Mouse (Mus musculus): ENCODE data around the gene Tac4.

Tac4 gene

GRCm38 (mm10) chr11:95318116-95318515, 56.8 kb downstream of the Tac4 start:
- no peak for DNase-seq

Data from right cerebral cortex, postnatal 4 days (tissue).